Mouse (Mus musculus): ENCODE measurements at regions not wholly inside any gene's neighbourhood (a gene's known extent, or its start where the extent isn't known, plus 50 kb on each side); places are given as distances from the start of the nearest gene placed in this dataset.
A peak's percentile ranks its signal among the peaks of the same experiment; 100 is the strongest.

- DNase-seq (ENCODE audit: low read depth), result peak; percentile 31
Observed at GRCm38 (mm10) chr7:83023990-83024389, 156.9 kb downstream of the Mex3b start.

- DNase-seq (ENCODE audit: low read depth), result no peak
Observed at GRCm38 (mm10) chr7:83031101-83031500, 164.0 kb downstream of the Mex3b start.

- no peak for DNase-seq (ENCODE audit: low read depth)
Observed at GRCm38 (mm10) chr7:83032025-83032424, 164.9 kb downstream of the Mex3b start.

- DNase-seq (ENCODE audit: low read depth), result no peak
Observed at GRCm38 (mm10) chr7:83032924-83033323, 165.8 kb downstream of the Mex3b start.

- DNase-seq (ENCODE audit: low read depth), result no peak
Observed at GRCm38 (mm10) chr7:83035190-83035589, 168.1 kb downstream of the Mex3b start.

GRCm38 (mm10) chr7:83036397-83036796 lies 169.3 kb downstream of the Mex3b start:
- no peak for DNase-seq (ENCODE audit: low read depth)

GRCm38 (mm10) chr7:83037100-83037499 lies 170.0 kb downstream of the Mex3b start:
- no peak for DNase-seq (ENCODE audit: low read depth)

- no peak for DNase-seq (ENCODE audit: low read depth)
Observed at GRCm38 (mm10) chr7:83037714-83038113, 170.6 kb downstream of the Mex3b start.

- DNase-seq (ENCODE audit: low read depth), result no peak
Observed at GRCm38 (mm10) chr7:83043746-83044145, 176.6 kb downstream of the Mex3b start.

- no peak for DNase-seq (ENCODE audit: low read depth)
Observed at GRCm38 (mm10) chr7:83045266-83045665, 178.1 kb downstream of the Mex3b start.

- DNase-seq (ENCODE audit: low read depth), result no peak
Observed at GRCm38 (mm10) chr7:83050011-83050410, 182.9 kb downstream of the Mex3b start.

GRCm38 (mm10) chr7:83050833-83051497 lies 183.8 kb downstream of the Mex3b start:
- DNase-seq (ENCODE audit: low read depth), result no peak

GRCm38 (mm10) chr7:83056101-83056935 lies 189.2 kb downstream of the Mex3b start:
- no peak for DNase-seq (ENCODE audit: low read depth)

- no peak for DNase-seq (ENCODE audit: low read depth)
Observed at GRCm38 (mm10) chr7:83060318-83060717, 193.2 kb downstream of the Mex3b start.

GRCm38 (mm10) chr7:83060733-83061132 lies 193.6 kb downstream of the Mex3b start:
- DNase-seq (ENCODE audit: low read depth), result no peak

GRCm38 (mm10) chr7:83061197-83061893 lies 194.2 kb downstream of the Mex3b start:
- no peak for DNase-seq (ENCODE audit: low read depth)

GRCm38 (mm10) chr7:83061894-83062477 lies 194.9 kb downstream of the Mex3b start:
- no peak for DNase-seq (ENCODE audit: low read depth)

- no peak for DNase-seq (ENCODE audit: low read depth)
Observed at GRCm38 (mm10) chr7:83063559-83063958, 196.4 kb downstream of the Mex3b start.

GRCm38 (mm10) chr7:83065341-83065740 lies 198.2 kb downstream of the Mex3b start:
- DNase-seq (ENCODE audit: low read depth), result no peak

GRCm38 (mm10) chr7:83074399-83074970 lies 207.4 kb downstream of the Mex3b start:
- no peak for DNase-seq (ENCODE audit: low read depth)

GRCm38 (mm10) chr7:83075159-83075952 lies 208.2 kb downstream of the Mex3b start:
- no peak for DNase-seq (ENCODE audit: low read depth)

Measured in naive thymus-derived CD4-positive, alpha-beta T cell, adult 2 months (primary cell).